Mouse (Mus musculus) embryonic fibroblast, embryonic 13.5 days (primary cell): Measurements from ENCODE around the gene Trabd2b. TPM values are rescaled to one million over a fixed set of nuclear protein-coding genes. Genes with fewer than 3 reads are reported as not detected.
A peak's percentile ranks its signal among the peaks of the same experiment; 100 is the strongest.

Experiments
- H3K27ac ChIP-seq: 2 replicates; pipeline ENCODE4 v1.5.1; 2012; ENCODE audit warnings: low read length, control low read depth, inconsistent platforms; ENCODE audit not compliant: insufficient read depth
- H3K4me1 ChIP-seq: 2 replicates; pipeline ENCODE4 v1.6.1; 2011; ENCODE audit warnings: low read length; ENCODE audit not compliant: control insufficient read depth, insufficient read depth
- H3K4me3 ChIP-seq: 2 replicates; pipeline ENCODE4 v1.5.1; 2011; ENCODE audit warnings: mild to moderate bottlenecking, control low read depth, low read length; ENCODE audit not compliant: insufficient read depth
- CTCF ChIP-seq: IDR thresholded peaks from 2 replicates; pipeline ENCODE4 v1.5.1; 2011; ENCODE audit warnings: mild to moderate bottlenecking, control low read depth, low read length, moderate library complexity, borderline replicate concordance; ENCODE audit not compliant: insufficient read depth
- POLR2A ChIP-seq: IDR thresholded peaks from 2 replicates; pipeline ENCODE4 v1.6.1; 2011; ENCODE audit warnings: low read depth, mild to moderate bottlenecking, control low read depth, low read length, moderate library complexity
- polyA plus RNA-seq: library from polyadenylated mRNA; stranded (reverse); fragments of >200 nt; gene quantifications from 2 replicates; pipeline ENCODE4 v1.2.4, GENCODE M21; 2011; ENCODE audit warnings: low read depth; ENCODE audit not compliant: missing spikeins, insufficient read length

The Trabd2b gene
- polyA plus RNA-seq, 1 experiment, result 1.9 TPM

- Histone ChIP-seq H3K4me1 (no peaks in the 10 kb centered on the region), H3K4me3 (no peak overlapping the region), H3K27ac (no peak overlapping the region)
- TF ChIP-seq POLR2A, result no peak
- TF ChIP-seq CTCF, result no peak
Observed at GRCm38 (mm10) chr4:114612827-114613226, 206.3 kb downstream of the Trabd2b start.

GRCm38 (mm10) chr4:114614086-114614485, 207.6 kb downstream of the Trabd2b start:
- H3K4me1 ChIP-seq, result no peaks in the 10 kb centered on the region
- H3K4me3 ChIP-seq, result no peak overlapping the region
- H3K27ac ChIP-seq, result no peak overlapping the region
- no peak for TF ChIP-seq CTCF
- no peak for TF ChIP-seq POLR2A

GRCm38 (mm10) chr4:114615765-114616164, 209.2 kb downstream of the Trabd2b start:
- TF ChIP-seq CTCF, result no peak
- no peak for TF ChIP-seq POLR2A

GRCm38 (mm10) chr4:114622929-114623328, 216.4 kb downstream of the Trabd2b start:
- no peak overlapping the region for H3K27ac ChIP-seq
- H3K4me3 ChIP-seq, result no peak overlapping the region
- TF ChIP-seq CTCF (no peak), POLR2A (no peak)
- H3K4me1 ChIP-seq, result no peaks in the 10 kb centered on the region

More at GRCm38 (mm10) chr4:114615765-114616164, 209.2 kb downstream of the Trabd2b start:
- no peak overlapping the region for H3K4me3 ChIP-seq
- no peak overlapping the region for H3K27ac ChIP-seq
- H3K4me1 ChIP-seq, result no peaks in the 10 kb centered on the region

- no peak overlapping the region for H3K27ac ChIP-seq
- H3K4me3 ChIP-seq, result no peak overlapping the region
- no peaks in the 10 kb centered on the region for H3K4me1 ChIP-seq
- no peak for TF ChIP-seq CTCF
Observed at GRCm38 (mm10) chr4:114624114-114624910, 217.8 kb downstream of the Trabd2b start.

GRCm38 (mm10) chr4:114625357-114625756, 218.8 kb downstream of the Trabd2b start:
- Histone ChIP-seq H3K4me1 (no peaks in the 10 kb centered on the region), H3K4me3 (no peak overlapping the region), H3K27ac (no peak overlapping the region)
- TF ChIP-seq CTCF, result no peak
- TF ChIP-seq POLR2A, result no peak

GRCm38 (mm10) chr4:114625920-114626319, 219.4 kb downstream of the Trabd2b start:
- Histone ChIP-seq H3K27ac (no peak overlapping the region), H3K4me1 (no peaks in the 10 kb centered on the region), H3K4me3 (no peak overlapping the region)
- TF ChIP-seq POLR2A (no peak), CTCF (no peak)

- TF ChIP-seq POLR2A, result no peak
- no peak overlapping the region for H3K27ac ChIP-seq
- no peak overlapping the region for H3K4me3 ChIP-seq
- no peaks in the 10 kb centered on the region for H3K4me1 ChIP-seq
Observed at GRCm38 (mm10) chr4:114627674-114628293, 221.3 kb downstream of the Trabd2b start.

- peak; percentile 37; the same call in 1 of the 2 replicates for TF ChIP-seq CTCF
- TF ChIP-seq POLR2A, result no peak
- Histone ChIP-seq H3K4me1 (no peaks in the 10 kb centered on the region; the same call in 1 of the 2 replicates), H3K4me3 (no peak overlapping the region), H3K27ac (no peak overlapping the region)
Observed at GRCm38 (mm10) chr4:114635889-114636288, 229.4 kb downstream of the Trabd2b start.

- Histone ChIP-seq H3K27ac (no peak overlapping the region), H3K4me1 (no peaks in the 10 kb centered on the region; the same call in 1 of the 2 replicates), H3K4me3 (no peak overlapping the region)
- no peak for TF ChIP-seq CTCF
- no peak for TF ChIP-seq POLR2A
Observed at GRCm38 (mm10) chr4:114636324-114636723, 229.8 kb downstream of the Trabd2b start.
